Mouse (Mus musculus) right cerebral cortex, postnatal 25 days (tissue): ENCODE results near the gene Nbeal2.
"Not testable (repeated sequence)": the region's sequence is repeated elsewhere in the genome, so short reads cannot be mapped to it uniquely, and the experiment has no call there.

Source experiments
- DNase-seq: peaks from one replicate; pipeline ENCODE4 v3.0.0; 2022

Nbeal2 gene

GRCm38 (mm10) chr9:110653655-110654461 lies at the start of gene Nbeal2:
TSS of gene Nbeal2 (minus strand) at chr9:110654161.
- DNase-seq = peak; percentile 75

- no peak for DNase-seq
Measured at GRCm38 (mm10) chr9:110702848-110703247, 48.9 kb upstream of the Nbeal2 start.

- no peak for DNase-seq
Measured at GRCm38 (mm10) chr9:110701114-110702032, 47.4 kb upstream of the Nbeal2 start.

GRCm38 (mm10) chr9:110699574-110699973 lies 45.6 kb upstream of the Nbeal2 start:
- no peak for DNase-seq

GRCm38 (mm10) chr9:110697465-110697864 lies 43.5 kb upstream of the Nbeal2 start:
- DNase-seq = no peak

- DNase-seq = no peak
Measured at GRCm38 (mm10) chr9:110696427-110696826, 42.5 kb upstream of the Nbeal2 start.

- DNase-seq = no peak
Measured at GRCm38 (mm10) chr9:110695165-110695755, 41.3 kb upstream of the Nbeal2 start.

- DNase-seq = no peak
Measured at GRCm38 (mm10) chr9:110689261-110689779, 35.4 kb upstream of the Nbeal2 start.

- DNase-seq = no peak
Measured at GRCm38 (mm10) chr9:110687846-110688245, 33.9 kb upstream of the Nbeal2 start.

- DNase-seq = no peak
Measured at GRCm38 (mm10) chr9:110687061-110687460, 33.1 kb upstream of the Nbeal2 start.

GRCm38 (mm10) chr9:110686472-110686871 lies 32.5 kb upstream of the Nbeal2 start:
- no peak for DNase-seq

GRCm38 (mm10) chr9:110685591-110685990 lies 31.6 kb upstream of the Nbeal2 start:
- DNase-seq = no peak

- no peak for DNase-seq
Measured at GRCm38 (mm10) chr9:110685187-110685586, 31.2 kb upstream of the Nbeal2 start.

GRCm38 (mm10) chr9:110684100-110684831 lies 30.3 kb upstream of the Nbeal2 start:
- DNase-seq = peak; percentile 54

- no peak for DNase-seq
Measured at GRCm38 (mm10) chr9:110683574-110684099, 29.7 kb upstream of the Nbeal2 start.

- DNase-seq = not testable (repeated sequence)
Measured at GRCm38 (mm10) chr9:110682697-110683096, 28.7 kb upstream of the Nbeal2 start.

GRCm38 (mm10) chr9:110682255-110682654 lies 28.3 kb upstream of the Nbeal2 start:
- DNase-seq = no peak

- peak; percentile 31 for DNase-seq
Measured at GRCm38 (mm10) chr9:110681817-110682216, 27.9 kb upstream of the Nbeal2 start.

- DNase-seq = no peak
Measured at GRCm38 (mm10) chr9:110680736-110681507, 27.0 kb upstream of the Nbeal2 start.

GRCm38 (mm10) chr9:110678886-110679285 lies 24.9 kb upstream of the Nbeal2 start:
- no peak for DNase-seq

GRCm38 (mm10) chr9:110676492-110676911 lies 22.5 kb upstream of the Nbeal2 start:
- DNase-seq = no peak
